Mouse (Mus musculus): ENCODE data around the gene Prr3. TPM values are rescaled to one million over a fixed set of nuclear protein-coding genes. Genes with fewer than 3 reads are reported as not detected.
"Not testable (repeated sequence)": the region's sequence is repeated elsewhere in the genome, so short reads cannot be mapped to it uniquely, and the experiment has no call there.

Prr3 gene
- total RNA-seq, 1 experiment: 13.8 TPM

DNA sequence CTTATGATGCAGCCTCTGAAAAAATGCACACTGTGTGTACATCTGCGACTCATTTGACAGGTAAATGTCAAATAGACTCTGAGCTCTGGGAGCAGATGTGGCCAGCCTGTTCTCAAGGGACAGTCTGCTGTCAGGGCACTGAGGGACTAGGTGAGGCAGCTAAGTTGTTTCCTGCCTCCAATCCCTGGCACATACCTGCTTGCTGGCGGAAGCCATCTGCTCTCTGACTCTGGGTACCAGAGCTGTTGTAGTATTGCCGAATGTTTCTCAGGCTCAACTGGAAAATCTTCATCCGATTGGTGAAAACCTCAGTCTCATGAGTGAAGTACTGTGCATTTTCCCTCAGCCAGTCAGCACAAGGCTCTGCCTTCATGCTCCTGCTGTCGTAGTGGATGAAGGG lies 37.0 kb upstream of the Prr3 start:
- Histone ChIP-seq H3K9me3 (ENCODE audit: control insufficient read depth, insufficient read depth, low read depth, low read length) (no peaks in the 10 kb centered on the region), H3K36me3 (ENCODE audit: control insufficient read depth, insufficient read depth, low read length, poor library complexity, severe bottlenecking) (peaks cover 10% of the 10 kb centered on the region), H3K4me1 (ENCODE audit: control insufficient read depth in 2 of 2, insufficient read depth in 2 of 2, low read length in 2 of 2, poor library complexity in 1 of 2) (peaks cover 0 to 13% of the 10 kb centered on the region in 2 experiments; a peak in 1 of 4 replicates), H3K27ac (ENCODE audit: insufficient read depth, low read depth, low read length, poor library complexity, severe bottlenecking) (no peak overlapping the region), H3K9ac (ENCODE audit: insufficient read depth, low read depth, low read length, poor library complexity, severe bottlenecking) (no peak overlapping the region; the same call in 1 of the 2 replicates), H3K4me3 (ENCODE audit: insufficient read depth in 1 of 2, low read depth in 1 of 2, low read length in 2 of 2, poor library complexity in 1 of 2, severe bottlenecking in 1 of 2) (no peak overlapping the region)
- no peak for DNase-seq (ENCODE audit: low read depth, low spot score)
- in situ Hi-C loops (cut with MboI; ENCODE audit: low sequenced_read_pairs in 2 of 2, unreplicated experiment in 2 of 2): no loop called here
- TF ChIP-seq ZC3H11A (IDR thresholded peaks at IDR 0.05; ENCODE audit: borderline replicate concordance, low read depth, low read length): no peak
- TF ChIP-seq HCFC1 (IDR thresholded peaks at IDR 0.05; ENCODE audit: borderline replicate concordance, insufficient read depth, low read length): no peak
- TF ChIP-seq CHD2 (IDR thresholded peaks at IDR 0.05; ENCODE audit: low read depth, low read length): no peak
- no peak for TF ChIP-seq MAFK (IDR thresholded peaks at IDR 0.05; ENCODE audit: insufficient read depth, low read depth, low read length)
- no peak for TF ChIP-seq ZNF384 (IDR thresholded peaks at IDR 0.05; ENCODE audit: low read depth, low read length)

DNA sequence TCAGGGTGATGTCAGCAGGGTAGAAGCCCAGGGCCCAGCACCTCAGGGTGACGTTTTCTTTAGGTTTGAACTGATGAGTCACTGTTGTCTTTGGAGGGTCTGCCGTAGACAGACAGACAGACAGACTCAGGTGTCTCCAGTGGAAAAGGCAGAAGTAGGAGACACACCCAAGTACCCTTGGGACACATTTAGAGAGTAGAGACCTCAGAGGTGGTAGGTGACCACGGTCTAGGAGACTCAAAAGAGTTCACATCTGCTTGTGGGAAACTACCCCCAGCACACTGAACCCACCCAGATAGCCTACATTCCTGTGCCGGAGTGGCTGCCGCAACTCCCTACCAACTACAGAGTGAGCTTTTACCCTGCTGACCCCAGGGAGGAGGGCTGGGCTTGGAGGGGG lies 34.9 kb upstream of the Prr3 start:
- H3K4me1 ChIP-seq (ENCODE audit: control insufficient read depth in 2 of 2, insufficient read depth in 2 of 2, low read length in 2 of 2, poor library complexity in 1 of 2): peaks cover 0 to 8% of the 10 kb centered on the region in 2 experiments; a peak in 1 of 4 replicates
- no peaks in the 10 kb centered on the region for H3K9me3 ChIP-seq (ENCODE audit: control insufficient read depth, insufficient read depth, low read depth, low read length)
- no peak overlapping the region for H3K27ac ChIP-seq (ENCODE audit: insufficient read depth, low read depth, low read length, poor library complexity, severe bottlenecking)
- in situ Hi-C loops (cut with MboI; ENCODE audit: low sequenced_read_pairs in 2 of 2, unreplicated experiment in 2 of 2): no loop called here
- no peak overlapping the region for H3K4me3 ChIP-seq (ENCODE audit: insufficient read depth in 1 of 2, low read depth in 1 of 2, low read length in 2 of 2, poor library complexity in 1 of 2, severe bottlenecking in 1 of 2)
- TF ChIP-seq ZC3H11A (IDR thresholded peaks at IDR 0.05; ENCODE audit: borderline replicate concordance, low read depth, low read length) (no peak), ZNF384 (IDR thresholded peaks at IDR 0.05; ENCODE audit: low read depth, low read length) (no peak), CHD2 (IDR thresholded peaks at IDR 0.05; ENCODE audit: low read depth, low read length) (no peak), MAFK (IDR thresholded peaks at IDR 0.05; ENCODE audit: insufficient read depth, low read depth, low read length) (no peak), HCFC1 (IDR thresholded peaks at IDR 0.05; ENCODE audit: borderline replicate concordance, insufficient read depth, low read length) (no peak)
- DNase-seq (ENCODE audit: low read depth, low spot score): no peak
- H3K9ac ChIP-seq (ENCODE audit: insufficient read depth, low read depth, low read length, poor library complexity, severe bottlenecking): no peak overlapping the region
- H3K36me3 ChIP-seq (ENCODE audit: control insufficient read depth, insufficient read depth, low read length, poor library complexity, severe bottlenecking): peaks cover 7% of the 10 kb centered on the region

DNA sequence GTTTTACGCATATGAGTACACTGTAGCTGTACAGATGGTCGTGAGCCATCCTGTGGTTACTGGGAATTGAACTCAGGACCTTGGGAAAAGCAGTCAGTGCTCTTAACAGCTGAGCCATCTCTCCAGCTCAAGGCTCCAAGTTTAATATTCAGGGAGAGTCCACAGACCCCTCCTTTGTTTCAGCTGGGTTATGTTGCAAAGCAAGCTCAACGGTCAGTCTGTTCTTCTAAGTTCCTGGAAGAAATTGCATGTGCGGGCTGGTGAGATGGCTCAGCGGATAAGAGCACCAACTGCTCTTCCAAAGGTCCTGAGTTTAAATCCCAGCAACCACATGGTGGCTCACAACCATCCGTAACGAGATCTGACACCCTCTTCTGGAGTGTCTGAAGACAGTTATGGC lies 24.4 kb upstream of the Prr3 start:
- H3K9ac ChIP-seq (ENCODE audit: insufficient read depth, low read depth, low read length, poor library complexity, severe bottlenecking); H3K36me3 ChIP-seq (ENCODE audit: control insufficient read depth, insufficient read depth, low read length, poor library complexity, severe bottlenecking); in situ Hi-C loops (cut with MboI; ENCODE audit: low sequenced_read_pairs in 2 of 2, unreplicated experiment in 2 of 2); DNase-seq (ENCODE audit: low read depth, low spot score); H3K27ac ChIP-seq (ENCODE audit: insufficient read depth, low read depth, low read length, poor library complexity, severe bottlenecking); H3K9me3 ChIP-seq (ENCODE audit: control insufficient read depth, insufficient read depth, low read depth, low read length); H3K4me3 ChIP-seq (ENCODE audit: insufficient read depth in 1 of 2, low read depth in 1 of 2, low read length in 2 of 2, poor library complexity in 1 of 2, severe bottlenecking in 1 of 2): not testable (repeated sequence)
- H3K4me1 ChIP-seq (ENCODE audit: control insufficient read depth in 2 of 2, insufficient read depth in 2 of 2, low read length in 2 of 2, poor library complexity in 1 of 2): peaks cover 0 to 12% of the 10 kb centered on the region in 2 experiments; a peak in 2 of 4 replicates

DNA sequence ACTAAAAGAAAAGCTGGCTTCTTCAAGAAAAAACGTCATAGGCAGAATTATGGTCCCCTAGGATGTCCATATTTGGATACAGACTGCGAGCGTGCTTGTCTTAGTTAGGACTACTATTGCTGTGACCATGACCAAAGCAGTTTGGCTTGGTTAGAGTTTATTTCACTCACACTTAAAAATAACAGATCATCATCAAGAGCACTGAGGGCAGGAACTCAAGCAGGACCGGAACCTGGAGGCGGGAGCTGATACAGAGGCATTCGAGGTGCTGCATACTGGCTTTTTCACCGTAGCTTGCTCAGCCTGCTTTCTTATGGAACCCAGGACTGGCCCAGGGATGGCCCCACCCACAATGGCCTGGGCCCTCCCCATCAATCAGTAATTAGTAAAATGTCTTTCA lies 23.3 kb upstream of the Prr3 start:
- no peak for DNase-seq (ENCODE audit: low read depth, low spot score)
- H3K9me3 ChIP-seq (ENCODE audit: control insufficient read depth, insufficient read depth, low read depth, low read length): no peaks in the 10 kb centered on the region
- no peak overlapping the region for H3K9ac ChIP-seq (ENCODE audit: insufficient read depth, low read depth, low read length, poor library complexity, severe bottlenecking)
- in situ Hi-C loops (cut with MboI; ENCODE audit: low sequenced_read_pairs in 2 of 2, unreplicated experiment in 2 of 2): no loop called here
- TF ChIP-seq CHD2 (IDR thresholded peaks at IDR 0.05; ENCODE audit: low read depth, low read length) (no peak), MAFK (IDR thresholded peaks at IDR 0.05; ENCODE audit: insufficient read depth, low read depth, low read length) (no peak), ZNF384 (IDR thresholded peaks at IDR 0.05; ENCODE audit: low read depth, low read length) (no peak), ZC3H11A (IDR thresholded peaks at IDR 0.05; ENCODE audit: borderline replicate concordance, low read depth, low read length) (no peak), HCFC1 (IDR thresholded peaks at IDR 0.05; ENCODE audit: borderline replicate concordance, insufficient read depth, low read length) (no peak)
- H3K27ac ChIP-seq (ENCODE audit: insufficient read depth, low read depth, low read length, poor library complexity, severe bottlenecking): no peak overlapping the region
- peaks cover 5% of the 10 kb centered on the region; the same call in 1 of the 2 replicates for H3K36me3 ChIP-seq (ENCODE audit: control insufficient read depth, insufficient read depth, low read length, poor library complexity, severe bottlenecking)
- H3K4me3 ChIP-seq (ENCODE audit: insufficient read depth in 1 of 2, low read depth in 1 of 2, low read length in 2 of 2, poor library complexity in 1 of 2, severe bottlenecking in 1 of 2): no peak overlapping the region
- peaks cover 0 to 14% of the 10 kb centered on the region in 2 experiments; a peak in 3 of 4 replicates for H3K4me1 ChIP-seq (ENCODE audit: control insufficient read depth in 2 of 2, insufficient read depth in 2 of 2, low read length in 2 of 2, poor library complexity in 1 of 2)

DNA sequence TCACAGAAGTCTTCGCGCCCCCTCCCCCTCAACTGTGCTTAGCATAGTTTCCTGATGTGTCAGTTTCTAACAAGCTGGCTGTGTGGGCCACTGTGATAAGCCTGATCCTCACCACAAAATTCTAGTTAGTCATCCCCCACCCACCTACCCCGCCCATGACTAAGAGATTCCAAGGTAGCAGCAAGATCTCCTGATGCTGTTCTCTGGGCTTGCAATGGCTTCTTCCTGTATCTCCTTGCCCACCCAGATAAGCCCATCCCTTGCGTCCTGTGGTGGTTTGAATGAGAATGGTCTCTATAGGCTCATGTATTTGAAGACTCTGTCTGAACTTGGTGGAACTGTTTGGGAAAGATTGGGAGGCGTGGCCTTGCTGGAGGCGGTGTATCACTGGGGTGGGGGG lies 21.9 kb upstream of the Prr3 start:
- H3K9me3 ChIP-seq (ENCODE audit: control insufficient read depth, insufficient read depth, low read depth, low read length): no peaks in the 10 kb centered on the region

More for the DNA sequence above, 21.9 kb upstream of the Prr3 start:
- Histone ChIP-seq H3K27ac (ENCODE audit: insufficient read depth, low read depth, low read length, poor library complexity, severe bottlenecking) (no peak overlapping the region), H3K4me3 (ENCODE audit: insufficient read depth in 1 of 2, low read depth in 1 of 2, low read length in 2 of 2, poor library complexity in 1 of 2, severe bottlenecking in 1 of 2) (no peak overlapping the region), H3K9ac (ENCODE audit: insufficient read depth, low read depth, low read length, poor library complexity, severe bottlenecking) (no peak overlapping the region), H3K4me1 (ENCODE audit: control insufficient read depth in 2 of 2, insufficient read depth in 2 of 2, low read length in 2 of 2, poor library complexity in 1 of 2) (peaks cover 2 to 16% of the 10 kb centered on the region in 2 experiments), H3K36me3 (ENCODE audit: control insufficient read depth, insufficient read depth, low read length, poor library complexity, severe bottlenecking) (peaks cover 5% of the 10 kb centered on the region; the same call in 1 of the 2 replicates)
- DNase-seq (ENCODE audit: low read depth, low spot score): no peak
- in situ Hi-C loops (cut with MboI; ENCODE audit: low sequenced_read_pairs in 2 of 2, unreplicated experiment in 2 of 2): no loop called here
- TF ChIP-seq ZNF384 (IDR thresholded peaks at IDR 0.05; ENCODE audit: low read depth, low read length) (no peak), MAFK (IDR thresholded peaks at IDR 0.05; ENCODE audit: insufficient read depth, low read depth, low read length) (no peak), ZC3H11A (IDR thresholded peaks at IDR 0.05; ENCODE audit: borderline replicate concordance, low read depth, low read length) (no peak), CHD2 (IDR thresholded peaks at IDR 0.05; ENCODE audit: low read depth, low read length) (no peak), HCFC1 (IDR thresholded peaks at IDR 0.05; ENCODE audit: borderline replicate concordance, insufficient read depth, low read length) (no peak)
